Mouse (Mus musculus): Measurements from ENCODE around the gene Zc3h15. TPM values are rescaled to one million over a fixed set of nuclear protein-coding genes. Genes with fewer than 3 reads are reported as not detected.
"Not testable (repeated sequence)": the region's sequence is repeated elsewhere in the genome, so short reads cannot be mapped to it uniquely, and the experiment has no call there.

Gene Zc3h15
- 100 to 1,000 TPM; 133 to 134 TPM for total RNA-seq (2021)

DNA sequence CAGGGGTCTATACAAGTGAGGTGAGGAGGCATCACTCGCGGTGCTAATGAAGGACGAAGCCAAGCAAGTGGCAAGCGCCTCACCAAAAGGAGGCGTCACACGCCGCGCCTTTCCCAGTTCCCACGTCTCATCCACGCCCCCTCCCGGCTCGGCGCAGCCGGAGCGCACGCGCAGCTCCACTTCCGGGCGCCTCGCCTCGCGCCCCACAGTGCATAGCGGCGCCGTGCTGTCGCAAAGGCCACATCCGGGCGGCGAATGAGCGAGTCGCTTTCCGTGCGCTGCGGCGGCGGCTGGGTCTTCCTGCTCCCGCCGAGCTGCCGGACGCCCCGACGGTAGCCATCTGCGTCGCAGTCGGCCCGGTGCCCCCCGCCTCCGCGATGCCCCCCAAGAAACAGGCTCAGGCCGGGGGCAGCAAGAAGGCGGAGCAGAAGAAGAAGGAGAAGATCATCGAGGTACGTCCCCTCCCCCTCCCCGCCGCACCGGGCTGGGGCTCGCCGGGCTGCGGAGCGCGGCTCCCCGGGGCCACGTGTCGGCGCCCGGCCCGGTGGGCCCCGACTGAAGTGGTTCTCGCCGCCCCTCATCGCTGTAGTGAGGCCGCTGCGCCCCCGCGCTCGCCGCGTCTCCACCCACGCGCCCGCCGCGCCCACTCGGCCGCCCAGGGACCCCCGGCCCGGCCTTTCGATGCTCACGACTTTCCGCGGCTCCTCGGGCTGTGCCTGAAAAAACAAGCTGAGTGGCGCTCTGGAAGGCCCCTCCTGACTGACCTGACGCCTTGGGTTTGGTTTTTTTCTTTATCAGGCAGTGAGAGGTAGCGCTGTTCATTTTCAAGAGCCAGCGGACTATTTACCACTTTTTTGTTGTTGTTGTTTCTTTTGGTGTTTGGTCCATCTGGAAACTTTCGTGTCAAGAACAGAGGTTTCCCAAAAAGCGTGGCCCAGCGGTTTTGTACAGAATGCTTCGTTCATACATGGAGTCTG lies at the start of gene Zc3h15:
TSS of gene Zc3h15 (plus strand) at position 160 of the 977 bp plus-strand sequence.
- intact Hi-C loops (cut with DNase I) = no loop called here
- DNase-seq (ENCODE audit: low spot score in 2 of 2) = peak; percentile 92 to 94

DNA sequence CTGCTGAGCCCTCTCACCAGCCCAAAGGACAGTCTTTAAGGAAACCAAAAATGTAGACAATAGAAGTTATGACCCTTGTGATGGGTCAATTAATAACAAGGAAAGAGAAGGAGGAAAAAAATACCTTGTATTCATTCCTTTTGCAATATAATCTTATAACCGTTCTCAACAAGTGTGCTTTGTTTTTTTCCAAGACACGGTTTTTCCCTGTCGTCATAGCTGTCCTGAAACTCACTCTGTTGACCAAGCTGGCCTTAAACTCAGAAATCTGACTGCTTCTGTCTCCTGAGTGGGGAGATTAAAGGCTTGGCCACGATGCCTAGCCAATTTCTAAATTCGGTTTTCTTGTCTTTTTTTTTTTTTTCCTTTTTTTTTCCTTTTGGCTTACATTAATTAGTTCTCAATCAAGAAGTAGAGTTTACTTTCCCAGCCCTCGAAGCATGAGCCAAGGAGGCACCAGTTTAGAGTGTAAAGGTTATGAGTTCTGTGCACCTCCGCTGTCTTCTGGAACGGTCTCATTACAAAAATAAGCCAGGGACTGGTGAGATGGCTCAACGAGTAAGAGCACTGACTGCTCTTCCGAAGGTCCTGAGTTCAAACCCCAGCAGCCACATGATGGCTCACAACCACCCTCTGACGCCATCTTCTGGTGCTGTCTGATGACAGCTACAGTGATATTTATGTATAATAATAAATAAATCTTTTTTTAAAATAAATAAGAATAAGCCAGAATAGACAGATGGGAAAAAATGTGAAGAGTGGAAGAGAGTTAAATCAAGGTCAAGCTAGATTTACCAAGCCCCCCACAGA lies 23.5 kb upstream of the Zc3h15 start:
- intact Hi-C loops (cut with DNase I) = no loop called here
- no peak for DNase-seq (ENCODE audit: low spot score in 2 of 2)

DNA sequence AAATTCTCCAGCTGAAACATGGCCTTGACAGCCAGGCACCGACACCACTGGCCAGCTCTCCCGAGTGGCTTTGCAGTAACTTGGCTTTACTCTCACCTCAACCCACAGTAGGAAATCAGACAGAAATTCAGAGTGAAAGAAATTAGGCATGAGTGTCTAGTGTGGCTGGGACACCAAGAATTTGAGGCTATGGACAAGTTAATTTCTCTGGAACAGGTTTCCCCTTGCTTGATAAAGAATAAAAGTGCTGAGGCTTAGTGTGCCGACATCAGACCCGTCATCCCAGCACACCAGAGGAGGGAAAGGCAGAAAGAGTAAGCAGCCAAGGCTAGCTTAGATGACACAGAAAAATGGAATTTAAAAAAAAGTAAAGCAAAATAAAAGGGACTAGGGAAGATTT lies 22.7 kb upstream of the Zc3h15 start:
- intact Hi-C loops (cut with DNase I) = no loop called here
- DNase-seq (ENCODE audit: low spot score in 2 of 2) = no peak

DNA sequence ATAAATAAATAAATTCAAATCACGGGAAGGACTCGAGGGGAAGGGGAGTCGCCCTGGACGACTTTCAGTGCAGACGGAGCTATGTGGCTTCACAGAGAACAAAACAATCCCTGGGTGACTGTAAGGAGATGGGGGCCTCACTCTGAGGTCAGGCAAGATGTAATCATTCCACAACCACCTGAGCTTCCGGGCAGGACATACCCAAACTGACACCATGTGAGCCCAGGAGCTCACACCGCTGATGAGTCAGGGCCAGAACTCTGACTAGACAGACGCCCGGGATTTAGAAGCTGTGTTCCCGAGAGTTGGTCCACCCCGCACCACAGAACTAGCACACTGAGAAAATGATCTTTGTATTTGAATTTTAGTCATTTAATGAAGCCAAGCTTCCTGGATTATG lies 21.4 kb upstream of the Zc3h15 start:
- peak in 1 of 2 experiments; percentile 9 for DNase-seq (ENCODE audit: low spot score in 2 of 2)
- intact Hi-C loops (cut with DNase I) = no loop called here

DNA sequence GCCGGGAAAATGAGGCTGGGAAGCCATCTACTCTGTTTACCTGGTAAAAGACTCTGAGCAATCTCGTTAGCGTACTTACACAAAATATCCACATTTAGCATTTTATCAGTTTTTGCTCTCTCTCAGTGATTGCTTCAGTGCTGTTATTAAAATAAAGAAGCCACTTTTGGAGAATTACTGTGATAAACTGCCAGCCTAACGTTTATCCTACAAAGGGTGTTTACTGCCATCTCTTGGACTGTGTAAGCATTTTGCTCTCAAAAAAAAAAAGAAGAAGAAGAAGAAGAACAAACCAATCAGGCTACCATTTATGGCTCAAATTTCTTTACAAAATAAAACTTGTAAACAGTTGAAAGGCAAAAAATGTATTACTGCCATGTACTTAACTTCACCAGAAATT lies 20.2 kb upstream of the Zc3h15 start:
- no peak for DNase-seq (ENCODE audit: low spot score in 2 of 2)
- intact Hi-C loops (cut with DNase I) = no loop called here

DNA sequence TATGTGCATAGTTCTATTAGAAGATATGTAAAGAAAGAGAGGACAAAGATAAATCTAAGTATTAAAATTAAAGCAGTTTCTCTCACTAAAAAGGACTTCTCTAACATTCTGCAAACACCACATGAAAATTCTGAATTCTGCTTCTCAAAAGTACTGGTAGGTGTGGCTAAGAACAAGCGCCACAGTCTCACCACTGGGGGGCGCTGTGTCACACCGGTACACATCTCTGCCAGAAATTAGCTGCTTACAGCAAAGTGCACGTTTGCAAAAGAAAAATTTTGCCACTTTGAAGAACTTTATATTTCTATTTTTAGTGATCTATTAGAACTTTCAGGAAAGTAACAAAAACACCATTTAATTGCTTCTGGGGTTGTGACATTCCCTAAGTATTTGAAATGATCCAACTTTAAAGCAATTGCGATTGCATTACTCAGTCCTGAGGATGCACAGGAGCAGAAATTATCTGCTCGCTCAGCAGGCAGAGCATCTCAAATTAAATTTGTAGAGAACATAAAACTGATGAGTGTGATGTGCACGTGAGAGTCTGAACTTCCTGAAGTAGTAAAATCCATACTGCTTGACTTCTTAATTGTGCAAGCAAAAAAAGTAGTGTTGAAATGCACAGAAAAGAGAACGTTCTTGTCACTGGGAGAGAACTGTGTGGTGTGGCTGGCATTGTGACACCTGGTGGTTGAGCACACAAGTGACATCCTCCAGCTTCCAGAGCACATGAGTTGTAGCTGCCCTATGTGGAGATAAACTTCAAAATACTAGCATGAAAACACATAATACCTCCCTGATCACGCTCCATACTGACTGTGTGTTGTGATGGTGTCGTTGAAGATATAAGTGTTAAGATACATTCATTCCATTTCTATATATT lies 18.8 kb upstream of the Zc3h15 start:
- DNase-seq (ENCODE audit: low spot score in 2 of 2) = peak; percentile 45 to 54
- intact Hi-C loops (cut with DNase I) = no loop called here

DNA sequence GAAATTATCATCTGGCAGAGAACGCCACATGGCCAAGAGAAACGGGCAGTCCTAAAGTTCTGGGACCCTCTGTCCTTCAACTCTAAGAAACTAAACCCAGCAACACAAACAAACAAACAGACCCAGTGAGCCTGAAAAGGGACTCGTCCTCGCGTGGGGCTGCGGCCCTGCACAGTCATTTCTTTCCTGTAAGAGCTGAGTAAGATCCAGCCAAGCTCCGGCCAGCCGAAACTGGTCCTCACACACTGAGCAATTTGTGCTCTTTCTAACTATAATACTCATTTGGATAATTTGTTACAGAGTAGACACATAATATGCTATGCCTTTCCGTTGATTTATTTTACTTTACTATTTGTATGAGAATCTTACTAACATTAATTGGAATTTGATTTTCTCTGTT lies 17.4 kb upstream of the Zc3h15 start:
- no peak for DNase-seq (ENCODE audit: low spot score in 2 of 2)
- intact Hi-C loops (cut with DNase I) = no loop called here

DNA sequence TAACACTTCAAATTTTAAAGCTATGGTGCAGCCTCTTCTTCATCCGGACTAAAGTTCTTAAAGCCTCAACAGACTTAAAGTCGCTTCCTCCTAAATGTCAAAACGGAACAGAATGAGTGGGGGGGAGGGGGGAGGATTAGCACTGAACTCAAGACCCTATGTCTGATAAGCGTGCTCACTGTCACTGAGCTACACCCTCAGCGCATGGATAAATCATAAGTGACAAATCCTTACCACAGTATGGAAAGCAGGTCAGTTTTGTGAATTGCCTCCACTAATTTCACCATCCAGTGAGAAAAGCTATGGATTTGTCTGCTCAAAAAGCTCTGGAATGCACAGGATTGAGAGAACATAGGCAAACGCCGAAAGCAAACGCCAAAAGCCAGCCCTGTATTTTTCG lies 16.7 kb upstream of the Zc3h15 start:
- intact Hi-C loops (cut with DNase I) = no loop called here
- DNase-seq (ENCODE audit: low spot score in 2 of 2) = no peak

DNA sequence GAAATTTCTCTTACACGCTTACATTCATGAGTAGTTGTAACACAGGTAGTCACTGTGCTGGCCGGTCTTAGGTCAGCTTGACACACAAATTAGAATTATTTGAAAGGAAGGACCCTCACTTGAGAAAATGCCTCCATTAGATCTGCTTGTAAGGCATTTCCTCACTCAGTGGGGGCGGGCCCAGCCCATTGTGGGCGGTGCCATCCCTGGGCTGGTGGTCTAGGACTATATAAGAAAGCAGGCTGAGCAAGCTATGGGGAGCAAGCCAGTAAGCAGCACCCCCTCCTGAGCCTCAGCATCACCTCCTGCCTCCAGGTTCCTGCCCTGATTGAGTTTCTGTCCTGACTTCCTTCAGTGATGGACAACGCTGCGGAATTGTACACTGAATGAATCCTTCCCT lies 16.3 kb upstream of the Zc3h15 start:
- no peak for DNase-seq (ENCODE audit: low spot score in 2 of 2)
- intact Hi-C loops (cut with DNase I) = no loop called here

DNA sequence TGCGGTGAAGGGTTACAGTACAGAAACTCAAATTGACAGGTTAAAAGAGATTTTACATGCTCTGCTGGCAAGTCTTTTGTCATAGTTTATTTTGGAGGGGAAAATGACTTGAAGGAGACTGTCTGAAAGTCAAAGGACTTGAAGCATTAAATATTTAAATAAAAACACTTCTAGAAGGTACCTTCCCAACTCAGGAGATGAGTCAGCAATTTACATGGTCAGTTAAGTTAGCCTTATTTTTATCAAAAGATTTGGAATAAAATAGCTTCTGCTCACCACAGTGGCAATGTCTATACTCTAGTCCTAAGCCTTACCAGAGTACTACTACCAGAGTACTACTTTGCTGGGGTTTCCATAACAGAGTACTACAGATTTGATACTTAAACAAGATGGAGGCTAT lies 2.2 kb upstream of the Zc3h15 start:
- no peak for DNase-seq (ENCODE audit: low spot score in 2 of 2)
- intact Hi-C loops (cut with DNase I) = no loop called here

DNA sequence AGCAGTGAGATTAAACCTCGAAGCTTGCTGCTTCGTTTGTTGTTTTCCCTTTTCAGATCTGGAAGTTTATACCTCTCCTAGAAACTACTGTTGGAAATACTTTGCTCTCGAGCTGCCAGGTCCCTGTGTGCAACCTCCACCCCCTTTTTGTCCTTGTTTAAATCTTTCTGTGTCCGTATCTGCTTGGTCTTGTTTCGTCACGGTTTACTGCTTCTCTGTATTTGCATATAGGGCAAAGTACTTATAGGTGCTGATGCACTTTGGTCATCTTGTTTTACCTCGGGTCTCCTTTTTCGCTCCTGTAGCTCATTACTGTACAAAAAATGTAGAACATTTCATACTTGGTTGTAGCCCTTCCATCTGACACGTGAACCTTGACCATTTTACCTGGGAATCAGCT lies 4.7 kb downstream of the Zc3h15 start:
- intact Hi-C loops (cut with DNase I) = no loop called here
- no peak for DNase-seq (ENCODE audit: low spot score in 2 of 2)

DNA sequence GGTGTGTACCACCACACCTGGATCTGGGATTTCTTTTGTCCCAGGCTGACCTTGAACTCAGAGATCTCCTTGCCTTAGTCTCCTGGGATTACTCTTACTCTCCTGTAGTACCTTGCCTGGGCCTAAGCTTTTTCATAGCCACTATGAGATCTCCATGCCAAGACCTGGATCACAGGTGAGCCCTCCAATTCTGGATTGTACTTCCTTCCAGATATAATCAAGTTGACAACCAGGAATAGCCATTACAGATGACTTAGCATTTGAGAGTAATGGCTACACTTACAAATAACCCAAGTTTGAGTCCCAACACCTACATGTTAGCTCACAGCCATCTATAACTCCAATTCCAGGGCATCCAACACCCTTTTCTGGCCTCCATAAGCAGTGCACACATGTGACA lies 8.4 kb downstream of the Zc3h15 start:
- intact Hi-C loops (cut with DNase I) = no loop called here
- no peak for DNase-seq (ENCODE audit: low spot score in 2 of 2)

DNA sequence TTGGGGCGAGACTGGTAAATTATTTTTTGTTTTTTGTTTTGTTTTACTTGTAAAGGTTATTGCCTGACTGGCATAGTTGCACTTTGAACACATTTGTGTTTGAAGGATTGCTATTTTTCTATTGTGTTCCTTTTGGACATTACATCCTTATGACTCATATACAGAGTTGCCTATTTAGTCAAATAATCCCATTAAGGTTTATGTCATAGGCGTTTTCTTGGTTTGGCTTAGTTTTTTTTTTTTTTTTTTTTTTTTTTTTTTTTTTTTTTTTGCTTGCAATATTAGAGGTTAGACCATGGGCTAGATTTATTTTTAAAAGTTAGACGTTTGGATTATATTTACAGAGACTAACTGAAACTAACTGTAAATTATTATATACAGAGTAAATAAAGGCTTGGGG lies 15.0 kb downstream of the Zc3h15 start:
- intact Hi-C loops (cut with DNase I) = no loop called here
- no peak for DNase-seq (ENCODE audit: low spot score in 2 of 2)

DNA sequence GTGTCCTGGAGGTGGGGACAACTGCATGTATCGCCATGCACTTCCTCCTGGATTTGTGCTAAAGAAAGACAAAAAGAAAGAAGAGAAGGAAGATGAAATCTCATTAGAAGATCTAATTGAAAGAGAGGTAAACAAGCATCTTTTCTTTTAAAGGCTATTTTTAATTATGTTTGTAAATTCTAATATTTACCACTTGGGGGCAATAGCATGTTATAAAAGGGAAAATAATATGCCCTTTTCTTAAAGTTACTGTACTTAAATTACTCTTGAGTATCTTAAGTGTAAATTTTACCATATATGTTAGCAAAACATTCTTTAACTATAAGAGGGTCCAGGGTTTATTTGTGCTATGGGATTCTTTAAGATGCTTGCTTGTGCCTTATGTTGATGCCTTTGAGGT lies 15.9 kb downstream of the Zc3h15 start:
- intact Hi-C loops (cut with DNase I) = loop anchor here (5.0 kb wide), 1 partner anchor 112 kb away; no protein-coding TSS in a partner anchor
- DNase-seq (ENCODE audit: low spot score in 2 of 2) = no peak

DNA sequence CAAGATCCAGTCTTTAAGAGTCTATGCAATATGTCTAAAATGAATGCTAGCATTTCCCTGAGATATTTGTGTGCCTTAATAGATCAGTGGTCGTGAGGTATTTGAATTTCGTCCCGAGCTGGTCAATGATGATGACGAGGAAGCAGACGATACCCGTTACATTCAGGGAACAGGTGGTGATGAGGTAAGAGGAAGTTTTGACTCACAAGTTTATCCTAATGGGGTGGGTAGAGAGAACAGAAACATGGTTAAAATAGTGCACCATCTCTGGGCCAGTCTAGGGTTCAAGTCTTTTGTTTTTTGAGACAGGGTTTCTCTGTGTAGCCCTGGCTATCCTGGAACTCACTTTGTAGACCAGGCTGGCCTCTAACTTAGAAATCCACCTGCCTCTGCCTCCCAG lies 17.1 kb downstream of the Zc3h15 start:
- intact Hi-C loops (cut with DNase I) = loop anchor here (5.0 kb wide), 1 partner anchor 111 kb away; no protein-coding TSS in a partner anchor
- no peak for DNase-seq (ENCODE audit: low spot score in 2 of 2)

DNA sequence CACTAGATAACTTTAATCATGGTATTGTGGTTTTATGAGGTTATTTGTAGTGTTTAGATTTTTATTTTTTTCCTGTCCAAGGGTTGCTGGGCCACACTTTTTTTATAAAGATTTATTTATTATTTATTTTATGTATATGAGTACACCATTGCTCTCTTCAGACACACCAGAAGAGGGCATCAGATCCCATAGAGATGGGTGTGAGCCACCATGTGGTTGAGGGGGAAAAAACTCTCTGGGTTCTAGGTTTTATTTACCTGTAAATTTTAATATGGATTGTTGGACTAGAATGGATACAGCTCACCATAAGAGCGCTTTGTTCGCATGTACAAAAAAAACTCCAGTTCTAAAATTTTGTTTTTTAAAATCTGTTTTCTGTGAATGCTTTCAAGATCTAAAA lies 20.8 kb downstream of the Zc3h15 start:
- DNase-seq (ENCODE audit: low spot score in 2 of 2); intact Hi-C loops (cut with DNase I): not testable (repeated sequence)

DNA sequence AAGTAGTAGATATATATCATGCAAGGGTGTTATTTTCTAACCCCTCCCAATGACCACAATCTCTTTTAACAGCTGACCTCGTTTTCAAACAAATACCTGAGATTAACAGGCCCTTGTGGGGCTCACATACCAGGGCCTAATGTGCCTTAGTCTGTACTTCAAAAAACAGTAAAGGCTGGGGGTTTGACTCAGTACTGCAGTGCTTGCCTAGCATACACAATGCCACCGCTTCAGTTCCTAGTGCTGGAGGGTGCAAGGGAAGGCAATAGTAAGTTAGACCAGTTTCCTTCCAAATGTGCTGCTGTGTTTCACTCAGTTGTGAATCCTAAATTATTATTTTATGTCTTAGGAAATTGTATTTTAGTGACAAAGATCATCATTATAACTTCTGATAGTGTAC lies 23.2 kb downstream of the Zc3h15 start:
- DNase-seq (ENCODE audit: low spot score in 2 of 2) = no peak
- intact Hi-C loops (cut with DNase I) = no loop called here

DNA sequence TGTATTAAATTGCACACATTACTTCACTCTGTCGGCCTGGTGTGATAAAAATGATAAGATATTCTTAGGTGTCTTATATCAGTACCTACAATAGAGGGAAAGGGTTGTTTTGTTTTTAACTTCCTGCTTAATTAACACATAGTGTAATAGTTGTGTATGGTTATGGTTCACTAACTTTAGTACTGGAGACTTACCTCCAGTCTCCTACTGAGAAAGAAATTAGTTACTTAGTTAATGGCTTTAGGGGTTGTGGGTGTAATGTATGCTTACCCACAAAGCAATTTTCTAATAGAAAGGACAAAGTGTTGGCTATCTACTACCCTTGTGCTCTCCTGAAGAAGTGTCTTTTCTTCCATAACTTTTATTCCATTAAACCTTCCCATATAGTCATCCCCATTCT lies 23.8 kb downstream of the Zc3h15 start:
- no peak for DNase-seq (ENCODE audit: low spot score in 2 of 2)
- intact Hi-C loops (cut with DNase I) = no loop called here

DNA sequence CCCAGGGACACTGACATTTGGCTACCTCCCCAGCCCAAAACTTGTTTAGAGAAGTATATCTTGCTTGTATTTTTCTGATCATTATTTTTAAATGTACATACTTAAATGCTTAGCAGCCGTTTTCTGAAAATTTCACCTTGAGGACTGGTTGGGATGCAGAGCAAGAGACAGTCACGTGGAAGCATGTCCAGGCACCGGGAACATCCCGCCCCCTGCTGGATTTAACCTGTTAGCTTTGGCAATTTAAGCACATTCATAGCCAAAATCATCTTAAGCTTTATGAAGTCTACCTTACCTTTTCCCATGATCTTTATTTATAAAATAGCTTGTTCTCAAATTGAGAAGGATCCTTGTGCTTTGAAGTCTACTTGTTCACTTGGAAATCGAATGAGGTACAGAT lies 25.8 kb downstream of the Zc3h15 start:
- intact Hi-C loops (cut with DNase I) = no loop called here
- no peak for DNase-seq (ENCODE audit: low spot score in 2 of 2)

DNA sequence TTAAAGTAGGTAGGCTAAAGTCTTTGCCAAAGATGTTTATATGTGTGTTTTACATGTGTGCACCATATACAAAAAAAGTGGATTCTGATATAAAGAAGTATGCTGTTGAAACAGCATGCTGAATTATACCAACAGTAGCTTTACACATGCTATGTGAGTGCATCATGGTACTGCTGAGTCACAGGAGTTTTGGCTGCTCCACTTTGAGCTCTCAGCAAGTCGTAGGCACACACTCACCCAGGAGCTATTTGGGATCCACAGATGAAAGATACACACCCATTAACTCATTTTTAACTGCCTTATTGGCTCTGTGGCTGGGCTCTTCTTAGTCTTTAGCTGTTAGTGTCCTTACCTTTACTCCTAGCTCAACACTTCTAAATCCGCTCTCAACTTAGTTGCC lies 27.6 kb downstream of the Zc3h15 start:
- intact Hi-C loops (cut with DNase I) = no loop called here
- no peak for DNase-seq (ENCODE audit: low spot score in 2 of 2)
